ENCODE assay signal across 8 mouse cellular contexts in the genomic region with DNA sequence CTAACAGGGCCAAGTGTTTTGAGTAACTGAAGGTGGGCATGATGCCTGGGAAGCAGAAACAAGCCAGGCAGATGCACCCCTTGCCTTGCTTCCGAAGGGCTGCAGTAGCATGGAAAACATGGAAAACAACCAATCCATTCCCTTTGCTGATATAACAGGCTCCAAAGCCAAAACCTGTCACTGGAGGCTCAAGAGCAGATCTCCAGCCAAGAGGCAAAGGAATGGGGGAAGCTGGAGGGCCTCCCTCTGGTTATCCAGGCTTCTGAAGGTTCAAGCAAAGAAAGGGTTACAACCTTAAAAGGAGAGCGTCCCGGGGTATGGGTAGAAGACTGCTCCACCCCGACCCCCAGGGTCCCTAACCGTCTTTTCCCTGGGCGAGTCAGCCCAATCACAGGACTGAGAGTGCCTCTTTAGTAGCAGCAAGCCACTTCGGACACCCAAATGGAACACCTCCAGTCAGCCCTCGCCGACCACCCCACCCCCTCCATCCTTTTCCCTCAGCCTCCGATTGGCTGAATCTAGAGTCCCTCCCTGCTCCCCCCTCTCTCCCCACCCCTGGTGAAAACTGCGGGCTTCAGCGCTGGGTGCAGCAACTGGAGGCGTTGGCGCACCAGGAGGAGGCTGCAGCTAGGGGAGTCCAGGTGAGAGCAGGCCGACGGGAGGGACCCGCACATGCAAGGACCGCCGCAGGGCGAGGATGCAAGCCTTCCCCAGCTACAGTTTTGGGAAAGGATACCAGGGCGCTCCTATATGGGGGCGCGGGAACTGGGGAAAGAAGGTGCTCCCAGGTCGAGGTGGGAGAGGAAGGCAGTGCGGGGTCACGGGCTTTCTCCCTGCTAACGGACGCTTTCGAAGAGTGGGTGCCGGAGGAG. TPM values are rescaled to one million over a fixed set of nuclear protein-coding genes. Genes with fewer than 3 reads are reported as not detected.
DNase-seq lines count a peak whose midpoint lies in the region; ATAC-seq and TF ChIP-seq lines count a peak whose summit lies in the region.

A gene (plus strand): TSS at position 549 of the 872 bp plus-strand sequence.

- peak within 1 kb of the TSS; percentile 68 for H3K4me2 ChIP-seq in embryonic facial prominence, embryonic 15.5 days (replicated peaks)
- peak within 1 kb of the TSS; percentile 70 for H3K4me2 ChIP-seq in heart, embryonic 11.5 days
- peak within 1 kb of the TSS; percentile 61 for H3K4me2 ChIP-seq in kidney, postnatal 0 days (ENCODE audit: low read length)
- peak within 1 kb of the TSS; percentile 61 for H3K4me2 ChIP-seq in limb, embryonic 15.5 days

- H3K27ac ChIP-seq in embryonic facial prominence, embryonic 15.5 days (replicated peaks) = peak within 1 kb of the TSS; percentile 34; the same call in 1 of the 2 replicates
- no peak within 1 kb of the TSS for H3K27ac ChIP-seq in heart, embryonic 11.5 days (ENCODE audit: low read depth, low read length)
- no peak within 1 kb of the TSS for H3K27ac ChIP-seq in kidney, postnatal 0 days
- H3K27ac ChIP-seq in limb, embryonic 15.5 days = no peak within 1 kb of the TSS

- 0 out of 2 replicates have a peak, but pooled peaks have one; percentile 4 for TF ChIP-seq CTCF in kidney, postnatal 0 days (IDR thresholded peaks at IDR 0.05; ENCODE audit: low read depth)

- ATAC-seq in embryonic facial prominence, embryonic 15.5 days (ENCODE audit: insufficient number of reproducible peaks, low FRiP score, low TSS enrichment, low read depth) = peak; percentile 69
- ATAC-seq in heart, embryonic 11.5 days (replicated peaks; ENCODE audit: insufficient number of reproducible peaks, low FRiP score, low TSS enrichment) = no peak; the same call in 1 of the 2 replicates
- ATAC-seq in kidney, postnatal 0 days (replicated peaks; ENCODE audit: low FRiP score, low read depth) = peak; percentile 60; the same call in 1 of the 2 replicates
- ATAC-seq in limb, embryonic 15.5 days (ENCODE audit: insufficient number of reproducible peaks, low FRiP score, low TSS enrichment, low read depth) = no peak; the same call in 1 of the 2 replicates
- ATAC-seq in neutrophil, adult 5-6 weeks (ENCODE audit: extremely low read depth, insufficient number of reproducible peaks, low FRiP score, poor library complexity, severe bottlenecking) = no peak

- 0 out of 2 replicates have a peak within 1 kb of the TSS, but pooled peaks have one; percentile 5 for H3K9ac ChIP-seq in embryonic facial prominence, embryonic 15.5 days
- H3K9ac ChIP-seq in heart, embryonic 11.5 days (ENCODE audit: low read depth, low read length) = peak within 1 kb of the TSS; percentile 22; the same call in 1 of the 2 replicates
- H3K9ac ChIP-seq in kidney, postnatal 0 days (ENCODE audit: low read depth, low read length) = peak within 1 kb of the TSS; percentile 44
- 0 out of 2 replicates have a peak within 1 kb of the TSS, but pooled peaks have one; percentile 26 for H3K9ac ChIP-seq in limb, embryonic 15.5 days

- no peaks in the 10 kb centered on the region for H3K36me3 ChIP-seq in embryonic facial prominence, embryonic 15.5 days
- H3K36me3 ChIP-seq in heart, embryonic 11.5 days (ENCODE audit: control insufficient read depth, insufficient read depth, low read length) = no peaks in the 10 kb centered on the region
- H3K36me3 ChIP-seq in kidney, postnatal 0 days (ENCODE audit: insufficient read depth, low read length) = no peaks in the 10 kb centered on the region
- no peaks in the 10 kb centered on the region for H3K36me3 ChIP-seq in limb, embryonic 15.5 days

- H3K4me1 ChIP-seq in embryonic facial prominence, embryonic 15.5 days = peaks cover 26% of the 10 kb centered on the region
- peaks cover 8% of the 10 kb centered on the region for H3K4me1 ChIP-seq in heart, embryonic 11.5 days (ENCODE audit: control insufficient read depth, insufficient read depth, low read length)
- peaks cover 11% of the 10 kb centered on the region; the same call in 1 of the 2 replicates for H3K4me1 ChIP-seq in kidney, postnatal 0 days (replicated peaks; ENCODE audit: insufficient read depth, low read length)
- peaks cover 26% of the 10 kb centered on the region for H3K4me1 ChIP-seq in limb, embryonic 15.5 days

- DNase-seq in ES-CJ7 (ENCODE audit: low read depth, low spot score) = peak; percentile 70
- peak; percentile 62 for DNase-seq in adrenal gland, postnatal 14 days
- DNase-seq in kidney, postnatal 0 days (ENCODE audit: low spot score) = peak; percentile 70
- DNase-seq in spleen, adult 18-20 months = no peak

- under 1% methylated on average over 30 of the region's 30 CpGs for WGBS in embryonic facial prominence, embryonic 15.5 days
- WGBS in heart, embryonic 11.5 days (ENCODE audit: insufficient replicate concordance) = under 1% methylated on average over 30 of the region's 30 CpGs
- WGBS in kidney, postnatal 0 days = 1% methylated on average over 30 of the region's 30 CpGs
- WGBS in limb, embryonic 15.5 days = under 1% methylated on average over 30 of the region's 30 CpGs

- no peaks in the 10 kb centered on the region for H3K9me3 ChIP-seq in embryonic facial prominence, embryonic 15.5 days (replicated peaks)
- no peaks in the 10 kb centered on the region for H3K9me3 ChIP-seq in heart, embryonic 11.5 days (replicated peaks; ENCODE audit: control insufficient read depth, low read length)
- no peaks in the 10 kb centered on the region for H3K9me3 ChIP-seq in kidney, postnatal 0 days (replicated peaks; ENCODE audit: low read length)
- no peaks in the 10 kb centered on the region for H3K9me3 ChIP-seq in limb, embryonic 15.5 days

- H3K27me3 ChIP-seq in embryonic facial prominence, embryonic 15.5 days = peaks cover 12% of the 10 kb centered on the region
- H3K27me3 ChIP-seq in heart, embryonic 11.5 days (ENCODE audit: control insufficient read depth, insufficient read depth, low read length) = peaks cover 56% of the 10 kb centered on the region
- H3K27me3 ChIP-seq in kidney, postnatal 0 days (ENCODE audit: insufficient read depth, low read length) = peaks cover 9% of the 10 kb centered on the region
- H3K27me3 ChIP-seq in limb, embryonic 15.5 days = peaks cover 46% of the 10 kb centered on the region

- H3K4me3 ChIP-seq in embryonic facial prominence, embryonic 15.5 days (replicated peaks) = peak within 1 kb of the TSS; percentile 44
- peak within 1 kb of the TSS; percentile 37 for H3K4me3 ChIP-seq in heart, embryonic 11.5 days (ENCODE audit: low read depth, low read length)
- H3K4me3 ChIP-seq in kidney, postnatal 0 days (replicated peaks; ENCODE audit: low read depth, low read length) = peak within 1 kb of the TSS; percentile 36
- H3K4me3 ChIP-seq in limb, embryonic 15.5 days = peak within 1 kb of the TSS; percentile 46

RNA-seq across cellular contexts. Expression of the gene that starts here (rescaled TPM):
- total RNA-seq in adrenal gland, postnatal 14 days (2021) = 35.7 and 56.8 TPM in 2 replicates
- polyA plus RNA-seq in embryonic facial prominence, embryonic 15.5 days (2015; fragmentation: Nextera tagmentation; extraction: Ambion mirVana) = 11.7 and 14.1 TPM in 2 replicates
- 0.86 and 0.90 TPM in 2 replicates for polyA plus RNA-seq in heart, embryonic 11.5 days (2014; fragmentation: Nextera tagmentation; extraction: Ambion mirVana)
- 9.9 and 13.6 TPM in 2 replicates for polyA plus RNA-seq in kidney, postnatal 0 days (2015; fragmentation: Nextera tagmentation; extraction: Ambion mirVana)
- polyA plus RNA-seq in limb, embryonic 15.5 days (2015; fragmentation: Nextera tagmentation; extraction: Ambion mirVana) = 14.0 and 18.8 TPM in 2 replicates
- 47.0 and 50.7 TPM in 2 replicates for total RNA-seq in neutrophil, adult 5-6 weeks (2017)

Comparison
In these comparisons a context has a peak if more than half of its experiments do, and no peak if none do; other contexts are left out.
1. DNase-seq: peak in ES-CJ7 (single experiment), adrenal gland, postnatal 14 days (single experiment) and kidney, postnatal 0 days (single experiment); none in spleen, adult 18-20 months (0 of 2).
2. ATAC-seq: peak in embryonic facial prominence, embryonic 15.5 days (single experiment) and kidney, postnatal 0 days (single experiment); none in heart, embryonic 11.5 days (single experiment), limb, embryonic 15.5 days (single experiment) and neutrophil, adult 5-6 weeks (single experiment).
3. Peak in every context shown above with its lines, with median percentiles within 50 percentile points of each other: H3K4me2 ChIP-seq, H3K4me3 ChIP-seq and H3K9ac ChIP-seq.